Mouse (Mus musculus) naive thymus-derived CD4-positive, alpha-beta T cell, adult 2 months (primary cell): Measurements from ENCODE around the gene Eri2.

Experiments
- DNase-seq: peaks from one replicate; pipeline ENCODE4 v3.0.0-alpha.2; 2011; ENCODE audit warnings: low read depth

The Eri2 gene

DNA sequence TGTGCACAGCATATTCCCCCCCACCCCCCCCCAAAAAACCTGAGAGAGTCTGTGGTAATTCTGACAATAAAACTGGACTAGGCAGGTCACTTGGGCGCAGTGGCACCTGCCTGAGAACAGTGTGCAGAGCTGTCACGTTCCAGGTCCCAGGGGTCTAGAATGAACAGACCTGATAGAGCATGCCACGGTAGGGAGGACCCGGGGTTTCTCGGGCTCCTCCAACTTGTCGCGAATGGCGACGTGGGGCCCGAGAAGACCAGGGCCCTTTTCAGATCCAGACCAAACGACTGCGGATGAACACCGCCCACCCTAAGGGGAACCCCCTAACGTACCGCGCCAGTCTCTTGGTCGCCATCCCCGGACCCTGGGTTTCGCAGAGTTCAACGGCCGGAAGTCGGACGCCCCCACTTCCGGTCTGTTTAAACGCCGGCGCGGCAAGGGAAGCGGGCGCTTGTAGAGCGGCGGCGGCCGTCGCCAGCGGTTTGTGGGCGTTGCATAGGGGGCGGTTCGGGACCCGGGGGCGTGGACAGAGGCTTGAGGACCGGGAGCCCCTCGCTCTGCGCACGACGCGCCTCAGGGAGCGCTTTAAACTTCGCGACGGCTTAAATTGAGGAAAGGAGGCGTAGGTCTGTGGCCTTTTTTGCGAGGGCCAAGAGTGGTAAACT is at the start of gene Eri2, which contains the start of gene Rexo5:
TSS of gene Eri2 (minus strand) at position 473 of the 665 bp plus-strand sequence.
TSS of gene Rexo5 (plus strand) at position 421 of the 665 bp plus-strand sequence.
- DNase-seq = peak; percentile 87

DNA sequence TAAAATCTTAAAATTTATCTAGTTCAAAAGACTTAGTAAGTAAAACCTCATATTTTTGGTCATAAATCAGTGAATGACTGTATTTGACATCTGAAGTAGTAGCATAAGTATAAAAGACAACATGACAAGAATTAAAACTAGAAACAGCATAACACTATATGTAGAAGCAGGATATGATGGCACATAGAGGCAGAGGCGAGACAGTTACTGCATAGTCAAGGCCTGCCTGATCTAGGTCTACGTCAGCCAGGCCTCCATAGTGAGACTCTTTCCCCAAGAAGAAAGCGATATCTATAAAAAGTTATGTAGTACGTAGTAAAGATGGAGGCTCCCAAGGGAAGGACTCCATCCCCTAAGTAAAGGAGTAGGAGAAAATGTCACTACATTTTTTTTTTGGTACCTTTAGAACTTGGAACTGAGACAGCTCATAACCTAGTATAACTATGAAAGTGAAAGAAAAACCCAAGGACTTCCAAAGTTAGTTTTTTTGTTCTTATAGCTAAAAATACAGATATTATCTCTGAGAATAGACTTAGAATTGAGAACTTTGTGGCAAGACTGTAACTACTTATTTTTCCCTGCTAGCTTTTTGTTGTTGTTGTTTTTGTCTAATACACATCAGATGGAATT is 48.1 kb upstream of the Eri2 start:
- peak; percentile 53 for DNase-seq

DNA sequence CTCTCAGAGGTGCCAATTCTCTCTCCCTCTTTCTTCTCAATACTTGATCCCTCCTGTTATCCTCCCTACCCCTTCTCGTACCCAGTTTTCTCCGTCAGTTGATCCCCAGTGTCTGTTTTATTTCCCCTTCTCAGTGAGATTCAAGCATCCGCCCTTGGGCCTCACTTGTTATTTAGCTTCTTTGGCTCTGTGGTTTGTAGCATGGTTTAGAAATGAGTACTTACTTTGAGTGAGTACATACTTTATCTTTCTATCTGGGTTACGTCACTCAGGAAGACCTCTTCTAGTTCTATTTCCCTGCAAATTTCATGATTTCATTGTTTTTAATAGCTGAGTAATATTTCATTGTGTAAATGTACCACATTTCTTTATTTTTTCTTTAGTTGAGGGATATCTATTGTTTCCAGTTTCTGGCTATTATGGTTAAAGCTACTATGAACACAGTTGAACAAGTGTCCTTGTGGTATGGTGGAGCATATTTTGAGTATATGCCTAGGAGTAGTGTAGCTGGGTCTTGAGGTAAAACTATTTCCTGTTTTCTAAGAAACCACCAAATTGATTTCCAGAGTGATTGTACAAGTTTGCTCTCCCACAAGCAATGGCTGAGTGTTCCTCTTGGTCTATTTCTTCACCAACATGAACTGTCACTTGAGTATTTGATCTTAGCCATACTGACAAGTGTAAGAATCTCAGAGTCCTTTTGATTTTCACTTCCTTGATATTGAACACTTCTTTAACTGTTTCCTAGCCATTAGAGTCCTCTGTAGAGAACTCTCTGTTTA is 42.3 kb upstream of the Eri2 start:
- peak; percentile 88 for DNase-seq

DNA sequence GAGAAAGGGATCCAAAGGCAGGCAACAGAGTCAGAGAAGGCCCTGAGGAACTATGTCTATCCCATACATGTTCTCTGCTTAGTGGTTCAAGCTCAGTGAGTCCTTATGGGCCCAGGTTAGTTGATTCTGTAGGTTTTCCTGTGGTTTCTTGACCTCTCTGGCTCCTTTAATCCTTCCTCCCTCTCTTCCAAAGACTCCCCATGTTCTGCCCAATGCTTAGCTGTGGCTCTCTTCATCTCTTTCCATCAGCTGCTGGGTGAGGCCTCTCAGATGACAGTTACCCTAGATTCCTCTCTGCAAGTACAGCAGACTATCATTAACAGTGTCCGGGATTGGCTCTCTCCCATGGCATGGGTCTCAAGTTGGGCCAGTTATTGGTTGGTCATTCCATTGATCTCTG is 41.5 kb upstream of the Eri2 start:
- DNase-seq = peak; percentile 52

GRCm38 (mm10) chr7:119808723-119809122 is 14.9 kb upstream of the Eri2 start:
- no peak for DNase-seq

- no peak for DNase-seq
Observed at GRCm38 (mm10) chr7:119807396-119807795, 13.5 kb upstream of the Eri2 start.

DNA sequence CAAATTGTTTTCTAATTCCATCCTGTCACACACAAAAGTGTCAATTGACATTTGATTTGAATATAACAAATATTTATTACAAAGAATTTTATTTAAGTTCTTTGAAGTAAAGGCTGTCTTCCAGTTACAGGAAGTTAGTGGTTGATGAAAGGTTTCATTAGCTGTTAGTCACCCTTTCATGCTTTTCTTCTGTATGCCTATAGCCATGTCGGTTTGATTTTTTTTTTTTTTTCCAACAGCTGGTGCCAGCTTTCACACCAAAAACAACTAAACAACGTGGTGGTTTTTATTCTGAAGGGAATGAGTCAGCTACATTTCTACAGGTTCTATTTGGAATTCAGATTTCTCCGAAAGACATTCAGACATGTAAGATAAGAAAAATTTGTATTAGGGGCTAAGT is 7.1 kb upstream of the Eri2 start:
- peak; percentile 12 for DNase-seq

DNA sequence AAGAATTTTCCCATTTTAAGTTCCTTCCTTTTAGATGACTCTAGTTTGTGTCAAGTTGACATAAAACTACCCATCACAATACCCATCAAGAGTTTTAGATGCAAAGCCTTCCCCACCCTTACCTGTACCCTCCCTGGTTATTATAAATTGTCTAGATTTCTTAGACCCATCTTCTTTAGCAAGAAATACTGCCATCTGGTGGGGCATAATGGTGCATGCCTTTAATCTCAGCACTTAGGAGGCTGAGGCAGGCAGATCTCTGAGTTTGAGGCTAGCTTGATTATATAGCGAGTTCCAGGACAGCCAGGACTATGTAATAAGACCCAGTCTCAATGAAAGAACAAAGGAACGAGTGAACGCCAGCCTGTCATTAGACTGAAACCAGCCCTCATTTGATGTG is 6.6 kb upstream of the Eri2 start:
- DNase-seq = peak; percentile 37

- DNase-seq = peak; percentile 8
Observed at GRCm38 (mm10) chr7:119795311-119795710, 1.5 kb upstream of the Eri2 start.

DNA sequence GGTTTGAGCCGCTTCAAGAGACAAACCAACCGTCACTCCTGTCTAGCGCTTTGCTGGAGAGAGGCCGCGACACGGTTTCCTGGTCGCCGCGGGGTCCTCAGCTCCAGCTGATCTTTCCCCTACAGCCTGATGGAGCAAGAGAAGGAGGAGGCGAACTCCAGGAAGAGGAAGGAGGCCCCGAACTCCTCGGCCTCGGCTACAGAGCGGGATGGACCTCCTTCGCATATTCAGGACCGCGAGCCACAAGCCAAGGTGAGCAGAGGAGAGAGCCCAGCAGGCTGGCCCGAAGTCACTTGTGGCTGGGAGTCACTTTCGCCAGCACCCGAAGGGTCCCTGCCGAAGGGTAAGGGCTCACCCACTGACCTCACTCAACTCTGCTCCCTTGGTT is 387 bp upstream of the Eri2 start:
- no peak for DNase-seq

DNA sequence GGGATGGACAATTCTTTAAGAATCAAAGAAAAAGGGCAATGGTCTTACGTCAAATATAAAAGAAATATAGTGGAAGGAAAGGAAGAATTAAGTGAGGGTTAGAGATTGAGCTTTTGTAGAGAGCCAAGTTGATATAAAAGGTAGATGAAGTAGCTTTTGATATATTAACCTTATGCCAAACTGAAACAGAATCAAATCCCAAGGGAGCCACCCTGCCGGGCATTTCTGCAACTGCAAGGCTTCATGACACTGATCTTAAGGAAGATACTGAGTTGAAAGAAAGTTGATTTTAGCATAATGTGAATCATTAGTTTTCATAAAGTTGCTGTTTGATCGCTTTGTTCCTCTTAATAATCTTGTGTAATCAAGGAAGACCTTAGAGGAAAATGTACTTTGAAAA is 4.8 kb downstream of the Eri2 start:
- no peak for DNase-seq

DNA sequence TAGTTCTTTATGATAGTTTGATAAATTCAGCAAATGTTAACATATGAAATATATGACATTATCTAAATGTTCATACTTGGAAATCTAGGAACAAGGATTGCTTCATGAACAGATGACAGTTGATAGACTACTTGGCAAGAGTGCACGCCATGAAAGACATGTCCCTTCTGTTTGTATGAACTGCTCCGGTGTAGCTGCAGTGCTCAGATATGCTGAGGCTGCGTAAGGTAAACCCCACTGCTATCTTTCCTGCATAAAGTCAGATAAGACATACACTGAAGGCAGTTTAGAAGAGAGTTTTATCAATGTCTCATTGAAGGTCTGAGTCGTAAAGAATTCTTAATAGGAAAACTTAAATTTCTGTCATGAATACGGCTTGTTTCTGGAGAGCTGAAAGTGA is 8.9 kb downstream of the Eri2 start:
- DNase-seq = no peak

DNA sequence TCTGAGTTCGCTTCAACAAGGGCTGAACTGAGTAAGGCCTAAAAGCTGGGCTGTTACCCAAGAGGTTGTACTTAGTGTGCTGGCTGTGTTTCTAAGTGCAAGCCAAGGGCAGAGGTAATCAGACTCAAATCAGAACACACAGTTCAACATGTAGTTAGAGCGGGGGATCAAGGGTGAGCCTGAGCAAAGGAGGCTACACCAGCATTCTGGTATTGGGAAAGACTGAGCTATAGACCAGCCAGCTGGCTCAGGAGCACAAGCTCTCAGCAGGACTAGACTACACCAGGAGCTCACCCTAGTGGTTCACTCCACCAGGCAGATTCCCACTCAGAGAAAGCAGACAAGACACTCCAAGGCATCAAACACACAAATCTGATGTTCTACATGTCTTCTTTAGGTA is 10.4 kb downstream of the Eri2 start:
- no peak for DNase-seq

- no peak for DNase-seq
Observed at GRCm38 (mm10) chr7:119769895-119770294, 24.0 kb downstream of the Eri2 start.

DNA sequence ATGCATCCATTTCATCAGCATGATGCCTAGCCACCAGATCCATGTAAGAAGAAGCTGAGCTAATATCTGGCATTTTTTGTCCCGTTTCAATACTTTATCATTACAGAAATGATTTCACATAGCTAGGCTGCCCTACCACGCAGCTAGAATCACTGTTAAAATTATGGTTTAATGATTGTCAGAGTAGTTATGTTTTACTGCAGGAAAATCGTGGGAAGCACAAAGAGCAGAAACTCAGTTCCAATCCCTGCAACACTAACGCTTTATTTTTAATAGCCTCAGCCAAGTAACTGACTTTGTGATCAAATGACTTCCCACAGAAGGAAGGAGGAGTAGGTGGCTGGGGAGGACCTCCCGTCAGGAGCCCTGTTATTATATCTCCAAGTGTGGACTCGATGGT is 26.9 kb downstream of the Eri2 start:
- DNase-seq = no peak

DNA sequence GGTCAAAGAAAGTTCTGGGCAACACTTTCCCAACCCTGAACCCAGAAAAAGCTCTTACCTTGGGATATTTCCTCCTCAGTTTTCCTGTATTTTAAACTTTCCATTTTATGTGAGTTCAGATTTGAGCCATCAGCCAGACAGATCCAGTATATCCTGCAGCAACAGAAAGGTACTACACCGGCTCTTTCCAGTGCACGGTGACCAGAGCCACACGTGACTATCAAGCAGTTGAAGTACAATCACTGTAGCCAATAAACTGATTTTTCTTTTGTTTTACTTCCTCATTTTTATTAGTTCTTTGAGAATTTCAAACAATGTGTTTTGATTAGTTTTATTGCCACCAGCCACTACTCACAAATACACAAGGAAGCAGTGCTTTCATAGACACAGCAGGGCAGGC is 29.5 kb downstream of the Eri2 start:
- DNase-seq = no peak

DNA sequence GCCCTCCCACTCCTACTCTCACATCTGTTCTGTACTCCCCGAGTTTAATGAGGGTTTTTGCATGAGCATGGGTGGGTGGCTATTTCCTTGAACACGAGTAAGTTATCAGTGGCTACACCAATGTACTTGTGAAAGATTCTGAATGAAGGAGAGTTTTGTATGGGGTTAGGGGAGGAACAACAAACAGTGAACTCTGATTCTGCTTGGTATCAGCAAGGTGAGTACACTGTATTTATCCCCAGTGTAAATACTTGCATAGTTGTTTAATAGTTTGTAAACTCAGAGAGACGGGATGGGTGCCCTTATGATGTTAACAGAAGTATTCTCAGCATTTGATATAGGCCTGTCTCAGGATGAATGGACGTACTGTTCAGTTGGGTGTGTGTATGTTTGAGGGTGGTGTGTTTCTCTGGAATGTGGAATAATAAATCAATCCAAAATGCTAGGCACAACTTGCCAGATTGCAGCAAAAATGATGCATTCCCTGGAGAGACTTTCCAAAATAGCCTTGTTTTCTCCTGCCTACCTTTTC is 31.6 kb downstream of the Eri2 start:
- no peak for DNase-seq

DNA sequence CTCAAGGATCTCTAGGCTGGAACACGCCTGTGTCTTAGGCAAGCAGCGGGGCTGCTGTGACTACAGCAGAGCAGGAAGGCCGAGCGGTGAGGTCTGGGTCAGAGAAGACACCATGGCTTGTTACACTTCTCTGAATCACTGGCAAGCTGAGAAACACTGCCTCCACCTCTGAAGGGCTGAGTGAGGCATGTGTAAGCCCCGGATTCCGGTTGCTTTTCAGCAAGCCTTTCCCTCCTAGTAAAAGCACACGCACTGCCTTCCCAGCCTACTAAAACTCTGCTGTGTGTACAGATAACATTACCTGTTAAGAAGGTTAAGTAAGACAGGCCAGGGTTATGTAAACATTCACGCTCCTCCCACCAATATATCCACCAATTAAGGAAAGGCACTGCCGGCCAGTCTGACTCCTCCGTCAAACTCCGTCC is 33.3 kb downstream of the Eri2 start, which contains the start of gene Acsm3:
TSS of gene Acsm3 (plus strand) at position 397 of the 425 bp plus-strand sequence.
- no peak for DNase-seq

DNA sequence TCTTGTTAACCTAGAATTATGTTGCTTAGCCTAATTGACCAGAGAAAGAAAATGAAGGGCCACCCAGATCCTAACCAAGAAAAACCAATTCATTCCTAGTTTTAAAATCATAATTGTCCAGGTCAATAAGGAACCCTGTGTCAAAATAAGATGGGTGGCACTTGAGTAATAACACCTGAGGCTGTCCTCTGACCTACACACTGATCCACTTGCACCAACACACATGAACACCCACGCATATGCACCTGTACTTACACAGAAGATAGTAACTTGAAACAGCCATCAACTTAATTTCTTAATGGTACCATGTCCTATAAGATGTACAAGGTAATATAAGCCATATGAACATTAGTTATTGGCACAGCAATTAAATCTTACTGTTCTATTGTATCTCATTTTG is 40.2 kb downstream of the Eri2 start:
- no peak for DNase-seq

- no peak for DNase-seq
Observed at GRCm38 (mm10) chr7:119749942-119750341, 43.9 kb downstream of the Eri2 start.

DNA sequence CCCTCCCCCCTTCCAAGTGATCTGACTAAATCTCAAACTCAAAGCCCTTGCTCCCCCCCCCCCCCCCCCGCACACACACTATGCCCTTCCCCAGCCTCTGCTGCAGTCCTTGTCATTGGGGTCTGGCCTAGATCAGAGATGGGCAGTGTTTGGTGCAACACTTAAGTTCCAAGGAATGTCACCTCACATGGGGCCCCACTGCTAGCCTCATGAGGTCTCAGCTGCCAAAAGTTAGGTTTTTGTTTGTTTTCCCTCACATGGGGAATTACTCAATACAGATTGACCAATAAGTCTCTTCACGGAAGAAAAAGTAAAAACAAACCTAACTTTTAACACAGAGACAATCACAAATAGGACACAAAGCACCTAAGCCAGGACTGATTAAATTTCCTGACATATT is 45.1 kb downstream of the Eri2 start:
- no peak for DNase-seq

DNA sequence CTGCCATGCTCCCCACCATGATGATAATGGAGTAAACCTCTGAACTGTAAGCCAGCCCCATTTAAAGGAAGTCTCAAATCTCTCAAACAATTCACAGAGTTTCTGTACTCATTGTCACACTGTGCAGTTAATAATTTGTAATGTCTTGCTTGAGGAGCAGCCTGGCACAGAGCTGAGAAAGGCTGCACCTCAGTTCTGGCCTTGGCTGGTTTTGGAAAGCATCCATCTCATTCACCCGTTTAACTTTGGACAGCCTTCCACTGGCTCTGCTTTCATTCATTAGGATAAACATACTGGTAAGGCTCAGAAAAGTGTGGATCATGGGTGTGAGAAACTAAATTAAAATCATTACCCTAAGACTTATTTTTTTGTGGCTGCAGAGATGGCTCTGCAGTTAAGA is 48.0 kb downstream of the Eri2 start:
- no peak for DNase-seq

GRCm38 (mm10) chr7:119744321-119744720 is 49.5 kb downstream of the Eri2 start:
- peak; percentile 30 for DNase-seq
